Mouse (Mus musculus): Measurements from ENCODE around the gene Gm43552. TPM values are rescaled to one million over a fixed set of nuclear protein-coding genes. Genes with fewer than 3 reads are reported as not detected.
A peak's percentile ranks its signal among the peaks of the same experiment; 100 is the strongest.

The Gm43552 gene
- total RNA-seq, 2 experiments from 2014 or later = 1.8 TPM; not detected in 1

DNA sequence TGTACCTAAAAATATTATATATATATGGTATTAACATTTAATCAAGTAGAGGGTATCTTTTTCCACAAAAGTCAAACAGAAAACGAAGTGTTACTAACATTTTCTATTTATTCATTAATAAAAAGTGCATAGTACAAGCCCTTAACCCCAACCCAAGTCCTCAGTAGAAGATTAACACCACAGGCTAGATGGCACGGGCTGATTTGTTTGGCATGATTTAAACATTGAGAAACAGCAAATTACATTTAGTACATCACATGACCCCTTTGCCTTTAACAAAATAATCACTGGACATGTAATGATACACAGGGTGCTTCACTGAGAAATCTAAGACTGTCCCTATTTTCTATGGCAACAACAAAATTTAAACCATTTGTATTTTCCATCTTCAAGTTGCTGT is 45.9 kb downstream of the Gm43552 start:
- DNase-seq (ENCODE audit: extremely low spot score in 1 of 2, low spot score in 1 of 2) = no peak

DNA sequence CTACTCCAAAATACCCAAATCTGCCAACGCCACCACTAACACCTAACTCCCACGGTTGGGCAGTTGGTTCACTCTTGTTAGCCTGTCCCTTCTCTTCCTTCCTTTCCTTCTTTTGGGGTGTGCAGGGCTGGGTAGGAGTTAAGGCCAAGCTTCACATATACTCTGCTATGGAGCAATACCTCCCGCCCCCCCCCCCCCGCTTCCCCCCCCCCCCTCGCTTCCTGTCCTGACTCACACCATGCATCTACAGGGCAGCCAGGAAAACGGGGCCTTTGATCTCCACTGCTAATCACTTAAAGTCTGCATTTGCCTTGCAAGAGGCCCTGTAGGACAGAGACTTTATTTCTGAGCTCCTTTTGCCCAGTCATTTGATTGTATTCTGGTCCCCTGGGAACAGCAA is 47.7 kb downstream of the Gm43552 start:
- no peak for DNase-seq (ENCODE audit: extremely low spot score in 1 of 2, low spot score in 1 of 2)

DNA sequence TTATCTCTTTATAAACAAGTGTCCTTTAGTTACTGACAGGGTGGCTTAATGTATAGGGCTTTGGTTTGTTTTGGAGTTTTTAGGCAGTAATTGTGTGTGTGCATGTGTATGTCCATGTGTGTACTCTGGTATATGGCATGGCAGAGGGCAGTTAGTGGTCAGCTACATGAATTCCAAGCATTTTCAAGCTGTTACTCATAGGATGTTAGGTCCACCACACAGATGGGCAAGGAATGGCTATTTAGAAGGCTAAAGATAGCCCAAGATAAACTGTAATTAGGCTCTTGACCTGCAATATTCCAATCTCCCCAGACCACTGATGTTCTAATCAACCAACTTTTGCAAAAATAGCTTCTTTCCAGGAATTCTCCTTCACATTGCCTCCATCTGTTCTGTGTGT is 54.6 kb downstream of the Gm43552 start:
- DNase-seq (ENCODE audit: extremely low spot score in 1 of 2, low spot score in 1 of 2) = no peak

- DNase-seq (ENCODE audit: extremely low spot score in 1 of 2, low spot score in 1 of 2) = peak; percentile 80 to 89
Observed at GRCm38 (mm10) chr5:65435806-65436561, 56.6 kb downstream of the Gm43552 start, which contains the start of gene Ugdh. TSS of gene Ugdh (minus strand) at chr5:65435949.

GRCm38 (mm10) chr5:65435363-65435805 is 57.2 kb downstream of the Gm43552 start:
- DNase-seq (ENCODE audit: extremely low spot score in 1 of 2, low spot score in 1 of 2) = peak in 1 of 2 experiments; percentile 17

DNA sequence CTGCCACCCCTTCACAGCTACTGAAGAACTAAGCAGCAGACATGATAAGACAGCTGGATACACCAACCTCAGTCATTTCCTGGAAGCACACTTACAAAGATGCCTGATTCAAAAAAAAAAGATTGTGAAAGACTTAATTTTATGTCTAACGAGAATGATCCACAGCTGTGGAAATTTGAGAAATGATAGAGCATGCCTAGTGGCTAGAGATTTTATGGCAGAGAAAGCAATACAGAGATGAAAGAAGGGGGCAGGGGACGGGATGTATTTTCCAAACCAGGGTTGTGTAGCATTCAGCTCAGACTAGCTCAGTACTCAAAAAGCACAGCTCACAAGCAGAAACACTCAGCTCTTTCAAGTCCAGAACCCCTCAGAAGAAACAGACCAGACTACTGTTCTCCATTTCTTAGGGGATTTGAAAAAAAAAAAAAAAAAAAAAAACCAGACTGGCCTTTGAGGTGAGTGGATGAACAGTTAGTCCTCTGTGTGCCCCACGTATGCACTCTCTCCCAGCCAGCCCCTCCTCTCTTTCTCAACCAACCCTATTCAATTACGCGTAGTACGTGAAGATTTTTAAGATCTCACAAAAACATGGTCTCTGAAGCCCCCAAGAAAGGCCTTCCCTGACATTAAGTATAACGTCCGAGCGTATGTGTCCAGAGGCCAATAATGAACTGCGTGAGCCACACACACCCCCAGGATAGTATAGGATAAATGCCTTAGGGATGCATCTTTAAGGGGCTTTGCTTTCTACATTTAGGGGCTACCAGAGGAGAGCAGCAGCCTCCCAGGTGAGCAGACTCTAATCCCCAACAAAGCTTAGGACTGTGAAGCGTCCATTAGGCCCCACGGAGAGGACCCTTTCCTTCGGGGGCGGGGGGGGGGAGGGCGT is 57.9 kb downstream of the Gm43552 start:
- no peak for DNase-seq (ENCODE audit: extremely low spot score in 1 of 2, low spot score in 1 of 2)

GRCm38 (mm10) chr5:65429441-65429840 is 63.2 kb downstream of the Gm43552 start:
- no peak for DNase-seq (ENCODE audit: extremely low spot score in 1 of 2, low spot score in 1 of 2)

- no peak for DNase-seq (ENCODE audit: extremely low spot score in 1 of 2, low spot score in 1 of 2)
Observed at GRCm38 (mm10) chr5:65428321-65428720, 64.3 kb downstream of the Gm43552 start.

DNA sequence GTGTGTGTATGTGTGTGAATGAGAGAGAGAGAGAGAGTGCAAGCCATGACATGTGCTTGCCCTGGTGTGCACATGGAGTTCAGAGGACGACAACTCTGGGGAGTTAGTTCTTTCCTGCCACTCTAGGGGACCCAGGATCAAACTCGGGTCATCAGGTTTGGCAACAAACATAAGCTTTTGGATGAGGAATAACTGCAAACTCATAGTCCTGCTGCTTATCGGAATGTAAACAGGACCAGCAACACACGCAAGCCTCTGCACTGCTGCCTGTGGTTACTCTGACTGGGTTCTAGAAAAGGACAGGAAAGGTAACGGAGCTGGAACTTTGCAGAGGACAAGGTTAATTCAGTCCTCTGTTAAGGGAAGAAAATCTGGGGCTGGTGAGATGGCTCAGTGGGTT is 67.4 kb downstream of the Gm43552 start:
- DNase-seq (ENCODE audit: extremely low spot score in 1 of 2, low spot score in 1 of 2) = no peak

DNA sequence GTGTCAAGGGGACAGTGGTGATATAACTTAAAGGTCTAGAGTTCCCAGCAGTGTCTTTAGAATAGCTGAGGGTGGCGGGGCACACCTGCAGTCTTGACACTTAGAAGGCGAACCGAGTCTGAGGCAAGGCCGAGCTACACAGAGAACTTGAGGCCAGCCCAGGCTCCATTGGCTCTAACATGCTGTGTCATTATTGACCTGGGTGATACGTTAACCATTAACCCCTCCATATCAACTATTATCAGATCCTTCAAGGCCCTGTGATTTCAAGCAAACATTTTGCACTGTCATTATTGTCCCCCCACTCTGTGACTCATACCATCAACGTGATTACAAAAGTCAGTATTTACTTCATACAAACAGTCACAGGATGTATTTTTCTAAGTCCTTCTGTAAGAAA is 68.4 kb downstream of the Gm43552 start:
- no peak for DNase-seq (ENCODE audit: extremely low spot score in 1 of 2, low spot score in 1 of 2)

GRCm38 (mm10) chr5:65422803-65423202 is 69.8 kb downstream of the Gm43552 start:
- no peak for DNase-seq (ENCODE audit: extremely low spot score in 1 of 2, low spot score in 1 of 2)

DNA sequence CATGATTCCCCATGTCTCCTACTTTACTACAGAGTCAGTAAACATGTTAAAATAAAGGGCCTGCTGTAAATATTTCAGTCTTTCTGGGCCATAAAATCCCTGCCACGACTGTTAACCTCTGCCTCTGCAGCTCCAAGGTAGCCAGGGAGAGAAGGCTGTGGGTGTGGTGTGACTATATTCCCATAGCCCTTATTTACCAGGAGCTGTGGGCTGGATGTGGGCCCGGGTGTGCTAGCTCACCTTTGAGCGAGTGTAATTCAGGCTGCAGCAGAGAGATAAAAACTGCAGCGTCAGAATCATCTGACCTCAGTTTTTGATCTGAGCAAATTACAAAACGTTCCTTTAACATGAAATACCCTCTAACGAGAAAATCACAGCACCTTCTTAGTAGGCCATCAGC is 71.8 kb downstream of the Gm43552 start:
- DNase-seq (ENCODE audit: extremely low spot score in 1 of 2, low spot score in 1 of 2) = no peak

- no peak for DNase-seq (ENCODE audit: extremely low spot score in 1 of 2, low spot score in 1 of 2)
Observed at GRCm38 (mm10) chr5:65419136-65419535, 73.5 kb downstream of the Gm43552 start.

DNA sequence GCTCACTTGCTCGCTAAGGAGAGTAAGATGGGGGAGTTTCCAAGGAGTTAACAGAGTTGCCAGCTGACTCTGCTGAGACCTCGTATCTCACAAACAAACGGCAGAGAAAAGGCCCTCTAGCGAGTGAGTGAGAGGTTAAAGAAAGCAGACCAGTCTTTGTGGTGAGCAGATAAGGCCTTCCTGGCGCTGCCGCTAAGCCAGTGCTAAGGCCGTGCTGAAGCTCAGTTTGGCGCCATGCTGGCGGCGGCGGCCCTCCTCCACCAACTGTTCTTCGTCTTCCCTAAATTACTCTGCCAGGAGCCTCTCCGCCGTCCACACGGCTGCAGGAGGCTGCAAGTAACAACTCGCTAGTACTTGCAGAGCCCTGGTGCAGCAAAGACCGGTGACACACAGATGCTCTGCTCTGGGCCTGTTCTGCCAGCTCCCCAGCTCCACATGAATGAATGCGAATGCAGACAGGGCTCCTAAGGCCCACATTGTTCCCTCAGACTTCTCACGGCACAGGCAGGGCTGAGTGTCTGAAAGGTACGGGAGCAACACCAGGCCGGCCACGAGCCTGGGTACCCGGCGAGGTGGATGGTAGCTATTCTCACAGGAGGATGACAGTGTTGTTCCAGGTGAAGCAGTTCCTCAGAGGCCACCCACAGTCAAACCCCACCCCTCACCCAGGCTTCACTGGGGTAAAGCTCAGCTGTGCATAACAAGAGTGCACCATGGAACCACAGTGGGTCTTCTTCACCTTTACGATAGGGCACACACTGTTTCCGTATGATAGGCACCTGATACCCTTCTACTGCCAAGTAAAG is 76.8 kb downstream of the Gm43552 start:
- no peak for DNase-seq (ENCODE audit: extremely low spot score in 1 of 2, low spot score in 1 of 2)

- no peak for DNase-seq (ENCODE audit: extremely low spot score in 1 of 2, low spot score in 1 of 2)
Observed at GRCm38 (mm10) chr5:65407989-65408388, 84.6 kb downstream of the Gm43552 start.

GRCm38 (mm10) chr5:65401251-65401994 is 91.2 kb downstream of the Gm43552 start:
- peak; percentile 35 to 78 for DNase-seq (ENCODE audit: extremely low spot score in 1 of 2, low spot score in 1 of 2)

- DNase-seq (ENCODE audit: extremely low spot score in 1 of 2, low spot score in 1 of 2) = no peak
Observed at GRCm38 (mm10) chr5:65394425-65394824, 98.2 kb downstream of the Gm43552 start.

DNA sequence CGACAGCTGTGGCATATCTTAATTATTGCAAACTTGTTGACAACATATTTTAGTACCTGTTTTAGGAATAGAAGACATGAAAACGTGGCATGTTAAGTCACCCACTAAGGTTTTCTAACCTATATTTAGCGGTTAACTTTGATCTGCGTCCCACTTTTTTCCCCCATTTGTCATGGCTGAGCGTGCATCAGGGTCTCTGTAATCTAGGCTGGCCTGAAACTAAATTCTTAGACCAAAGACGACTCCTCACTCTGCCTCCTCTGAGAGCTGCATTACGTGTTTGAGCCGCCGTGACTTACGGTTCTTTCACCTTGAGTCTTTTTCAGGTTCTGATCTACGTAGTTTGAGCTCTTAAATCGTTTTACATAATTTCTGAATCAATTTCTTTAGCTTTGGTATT is 100.9 kb downstream of the Gm43552 start:
- no peak for DNase-seq (ENCODE audit: extremely low spot score in 1 of 2, low spot score in 1 of 2)

GRCm38 (mm10) chr5:65390648-65391644 is 101.7 kb downstream of the Gm43552 start, which contains the start of the genes Rpl9 and Lias:
TSS of gene Rpl9 (minus strand) at chr5:65391444.
TSS of gene Lias (plus strand) at chr5:65391497.
- DNase-seq (ENCODE audit: extremely low spot score in 1 of 2, low spot score in 1 of 2) = peak; percentile 99

Measured in layer of hippocampus, postnatal 25 days (tissue).